Mouse (Mus musculus): Measurements from ENCODE around the gene Farsa. TPM values are rescaled to one million over a fixed set of nuclear protein-coding genes. Genes with fewer than 3 reads are reported as not detected.
"Not testable (repeated sequence)": the region's sequence is repeated elsewhere in the genome, so short reads cannot be mapped to it uniquely, and the experiment has no call there.

Gene Farsa
- polyA plus RNA-seq, 2 experiments = 78.4 to 105 TPM

- TF ChIP-seq POLR2A (IDR thresholded peaks at IDR 0.05; ENCODE audit: borderline replicate concordance, extremely low read depth, insufficient read depth, insufficient read length) = no peak
- no peaks in the 10 kb centered on the region for H3K27me3 ChIP-seq (ENCODE audit: control insufficient read depth, insufficient read depth, low read length)
- no peak overlapping the region for H3K9ac ChIP-seq (ENCODE audit: low read depth, low read length, severe bottlenecking)
- ATAC-seq (ENCODE audit: low FRiP score, low read depth) (no peak), DNase-seq (ENCODE audit: low spot score) (no peak)
- no peaks in the 10 kb centered on the region for H3K9me3 ChIP-seq (ENCODE audit: control insufficient read depth, low read length)
- no peak overlapping the region for H3K27ac ChIP-seq (replicated peaks; ENCODE audit: low read depth, low read length)
- H3K4me1 ChIP-seq (ENCODE audit: control insufficient read depth, insufficient read depth, low read length) = 0 out of 2 replicates have a peak, but pooled peaks cover 7% of the 10 kb centered on the region
- WGBS = 80% methylated on average over 17 of the region's 17 CpGs
- H3K4me3 ChIP-seq (replicated peaks; ENCODE audit: low read length) = no peak overlapping the region
- H3K4me2 ChIP-seq (replicated peaks; ENCODE audit: low read depth, low read length, severe bottlenecking) = no peak overlapping the region
- no peaks in the 10 kb centered on the region for H3K36me3 ChIP-seq (ENCODE audit: control insufficient read depth, insufficient read depth, low read length)
These were observed 40.7 kb upstream of the Farsa start for GRCm38 (mm10) chr8:84816117-84816516.

GRCm38 (mm10) chr8:84822723-84823122, 34.1 kb upstream of the Farsa start, which contains the start of gene Dand5:
Dand5 (minus strand) TSS chr8:84822823.
- Histone ChIP-seq H3K27ac (replicated peaks; ENCODE audit: low read depth, low read length) (no peak within 1 kb of the TSS), H3K27me3 (ENCODE audit: control insufficient read depth, insufficient read depth, low read length) (no peaks in the 10 kb centered on the region), H3K9ac (ENCODE audit: low read depth, low read length, severe bottlenecking) (no peak within 1 kb of the TSS), H3K9me3 (ENCODE audit: control insufficient read depth, low read length) (no peaks in the 10 kb centered on the region), H3K4me1 (ENCODE audit: control insufficient read depth, insufficient read depth, low read length) (0 out of 2 replicates have a peak, but pooled peaks cover 4% of the 10 kb centered on the region), H3K4me3 (replicated peaks; ENCODE audit: low read length) (peak within 1 kb of the TSS; percentile 17; the same call in 1 of the 2 replicates), H3K36me3 (ENCODE audit: control insufficient read depth, insufficient read depth, low read length) (no peaks in the 10 kb centered on the region), H3K4me2 (replicated peaks; ENCODE audit: low read depth, low read length, severe bottlenecking) (peak within 1 kb of the TSS; percentile 51)
- WGBS = 30% methylated on average over 3 of the region's 3 CpGs
- ATAC-seq (ENCODE audit: low FRiP score, low read depth) (no peak), DNase-seq (ENCODE audit: low spot score) (no peak)
- TF ChIP-seq POLR2A (IDR thresholded peaks at IDR 0.05; ENCODE audit: borderline replicate concordance, extremely low read depth, insufficient read depth, insufficient read length) = no peak

- Histone ChIP-seq H3K9me3 (ENCODE audit: control insufficient read depth, low read length) (no peaks in the 10 kb centered on the region), H3K4me1 (ENCODE audit: control insufficient read depth, insufficient read depth, low read length) (0 out of 2 replicates have a peak, but pooled peaks cover 4% of the 10 kb centered on the region), H3K36me3 (ENCODE audit: control insufficient read depth, insufficient read depth, low read length) (no peaks in the 10 kb centered on the region), H3K27me3 (ENCODE audit: control insufficient read depth, insufficient read depth, low read length) (no peaks in the 10 kb centered on the region), H3K4me2 (replicated peaks; ENCODE audit: low read depth, low read length, severe bottlenecking) (peak overlapping the region; percentile 51), H3K27ac (replicated peaks; ENCODE audit: low read depth, low read length) (no peak overlapping the region), H3K9ac (ENCODE audit: low read depth, low read length, severe bottlenecking) (no peak overlapping the region), H3K4me3 (replicated peaks; ENCODE audit: low read length) (peak overlapping the region; percentile 17; the same call in 1 of the 2 replicates)
- ATAC-seq (ENCODE audit: low FRiP score, low read depth) (peak; percentile 78), DNase-seq (ENCODE audit: low spot score) (peak; percentile 82)
- 2% methylated on average over 18 of the region's 18 CpGs for WGBS
- TF ChIP-seq POLR2A (IDR thresholded peaks at IDR 0.05; ENCODE audit: borderline replicate concordance, extremely low read depth, insufficient read depth, insufficient read length) = no peak
These were observed 33.1 kb upstream of the Farsa start for GRCm38 (mm10) chr8:84823653-84824052.

GRCm38 (mm10) chr8:84825636-84826035, 31.2 kb upstream of the Farsa start:
- no peaks in the 10 kb centered on the region for H3K36me3 ChIP-seq (ENCODE audit: control insufficient read depth, insufficient read depth, low read length)
- H3K4me3 ChIP-seq (replicated peaks; ENCODE audit: low read length) = no peak overlapping the region
- DNase-seq (ENCODE audit: low spot score) (no peak), ATAC-seq (ENCODE audit: low FRiP score, low read depth) (no peak)
- no peaks in the 10 kb centered on the region for H3K27me3 ChIP-seq (ENCODE audit: control insufficient read depth, insufficient read depth, low read length)
- H3K4me1 ChIP-seq (ENCODE audit: control insufficient read depth, insufficient read depth, low read length) = 0 out of 2 replicates have a peak, but pooled peaks cover 4% of the 10 kb centered on the region
- no peak overlapping the region for H3K4me2 ChIP-seq (replicated peaks; ENCODE audit: low read depth, low read length, severe bottlenecking)
- no peak overlapping the region for H3K27ac ChIP-seq (replicated peaks; ENCODE audit: low read depth, low read length)
- WGBS = 60% methylated on average over 4 of the region's 4 CpGs
- H3K9ac ChIP-seq (ENCODE audit: low read depth, low read length, severe bottlenecking) = no peak overlapping the region
- TF ChIP-seq POLR2A (IDR thresholded peaks at IDR 0.05; ENCODE audit: borderline replicate concordance, extremely low read depth, insufficient read depth, insufficient read length) = no peak
- H3K9me3 ChIP-seq (ENCODE audit: control insufficient read depth, low read length) = no peaks in the 10 kb centered on the region

GRCm38 (mm10) chr8:84826518-84826917, 30.3 kb upstream of the Farsa start:
- H3K9ac ChIP-seq (ENCODE audit: low read depth, low read length, severe bottlenecking); DNase-seq (ENCODE audit: low spot score); H3K4me2 ChIP-seq (replicated peaks; ENCODE audit: low read depth, low read length, severe bottlenecking); ATAC-seq (ENCODE audit: low FRiP score, low read depth); H3K27ac ChIP-seq (replicated peaks; ENCODE audit: low read depth, low read length); H3K27me3 ChIP-seq (ENCODE audit: control insufficient read depth, insufficient read depth, low read length); H3K4me3 ChIP-seq (replicated peaks; ENCODE audit: low read length); H3K36me3 ChIP-seq (ENCODE audit: control insufficient read depth, insufficient read depth, low read length); H3K9me3 ChIP-seq (ENCODE audit: control insufficient read depth, low read length); H3K4me1 ChIP-seq (ENCODE audit: control insufficient read depth, insufficient read depth, low read length): not testable (repeated sequence)
- WGBS = 81% methylated on average over 2 of the region's 2 CpGs

GRCm38 (mm10) chr8:84831490-84831889, 25.3 kb upstream of the Farsa start, which contains the start of gene Gadd45gip1:
Gadd45gip1 (plus strand) TSS chr8:84831522.
- H3K27ac ChIP-seq (replicated peaks; ENCODE audit: low read depth, low read length) = peak within 1 kb of the TSS; percentile 94
- peaks cover 30% of the 10 kb centered on the region for H3K36me3 ChIP-seq (ENCODE audit: control insufficient read depth, insufficient read depth, low read length)
- TF ChIP-seq POLR2A (IDR thresholded peaks at IDR 0.05; ENCODE audit: borderline replicate concordance, extremely low read depth, insufficient read depth, insufficient read length) = no peak
- peaks cover 4% of the 10 kb centered on the region; the same call in 1 of the 2 replicates for H3K4me1 ChIP-seq (ENCODE audit: control insufficient read depth, insufficient read depth, low read length)
- no peaks in the 10 kb centered on the region for H3K9me3 ChIP-seq (ENCODE audit: control insufficient read depth, low read length)
- peak within 1 kb of the TSS; percentile 96 for H3K9ac ChIP-seq (ENCODE audit: low read depth, low read length, severe bottlenecking)
- ATAC-seq (ENCODE audit: low FRiP score, low read depth) (no peak), DNase-seq (ENCODE audit: low spot score) (no peak)
- H3K27me3 ChIP-seq (ENCODE audit: control insufficient read depth, insufficient read depth, low read length) = no peaks in the 10 kb centered on the region
- peak within 1 kb of the TSS; percentile 96 for H3K4me3 ChIP-seq (replicated peaks; ENCODE audit: low read length)
- peak within 1 kb of the TSS; percentile 53 for H3K4me2 ChIP-seq (replicated peaks; ENCODE audit: low read depth, low read length, severe bottlenecking)
- WGBS = 76% methylated on average over 11 of the region's 11 CpGs

Measured in limb, embryonic 14.5 days (tissue).